Mouse (Mus musculus): ENCODE measurements around the gene Tmx1.

Gene Tmx1

GRCm38 (mm10) chr12:70452726-70453645, at the start of gene Tmx1:
Gene Tmx1, plus strand, starts transcription at chr12:70453095.
- DNase-seq (ENCODE audit: low spot score in 2 of 2), result peak; percentile 97

- DNase-seq (ENCODE audit: low spot score in 2 of 2), result peak; percentile 90 to 94
Measured at GRCm38 (mm10) chr12:70404327-70404726, 48.6 kb upstream of the Tmx1 start.

GRCm38 (mm10) chr12:70408396-70408795, 44.5 kb upstream of the Tmx1 start:
- no peak for DNase-seq (ENCODE audit: low spot score in 2 of 2)

GRCm38 (mm10) chr12:70409600-70409999, 43.3 kb upstream of the Tmx1 start:
- no peak for DNase-seq (ENCODE audit: low spot score in 2 of 2)

- DNase-seq (ENCODE audit: low spot score in 2 of 2), result no peak
Measured at GRCm38 (mm10) chr12:70420216-70420615, 32.7 kb upstream of the Tmx1 start.

GRCm38 (mm10) chr12:70421028-70421427, 31.9 kb upstream of the Tmx1 start:
- no peak for DNase-seq (ENCODE audit: low spot score in 2 of 2)

- no peak for DNase-seq (ENCODE audit: low spot score in 2 of 2)
Measured at GRCm38 (mm10) chr12:70422322-70423118, 30.4 kb upstream of the Tmx1 start.

- no peak for DNase-seq (ENCODE audit: low spot score in 2 of 2)
Measured at GRCm38 (mm10) chr12:70427885-70428284, 25.0 kb upstream of the Tmx1 start.

- no peak for DNase-seq (ENCODE audit: low spot score in 2 of 2)
Measured at GRCm38 (mm10) chr12:70429637-70430036, 23.3 kb upstream of the Tmx1 start.

GRCm38 (mm10) chr12:70430307-70430950, 22.5 kb upstream of the Tmx1 start:
- DNase-seq (ENCODE audit: low spot score in 2 of 2), result peak; percentile 51 to 74

GRCm38 (mm10) chr12:70431428-70431827, 21.5 kb upstream of the Tmx1 start:
- DNase-seq (ENCODE audit: low spot score in 2 of 2), result peak; percentile 30 to 41

- no peak for DNase-seq (ENCODE audit: low spot score in 2 of 2)
Measured at GRCm38 (mm10) chr12:70449961-70450360, 2.9 kb upstream of the Tmx1 start.

- no peak for DNase-seq (ENCODE audit: low spot score in 2 of 2)
Measured at GRCm38 (mm10) chr12:70451533-70451932, 1.4 kb upstream of the Tmx1 start.

- DNase-seq (ENCODE audit: low spot score in 2 of 2), result no peak
Measured at GRCm38 (mm10) chr12:70452143-70452542, 752 bp upstream of the Tmx1 start.

- DNase-seq (ENCODE audit: low spot score in 2 of 2), result no peak
Measured at GRCm38 (mm10) chr12:70455226-70455625, 2.3 kb downstream of the Tmx1 start.

GRCm38 (mm10) chr12:70459546-70459945, 6.7 kb downstream of the Tmx1 start:
- no peak for DNase-seq (ENCODE audit: low spot score in 2 of 2)

- no peak for DNase-seq (ENCODE audit: low spot score in 2 of 2)
Measured at GRCm38 (mm10) chr12:70464016-70464415, 11.1 kb downstream of the Tmx1 start.

- DNase-seq (ENCODE audit: low spot score in 2 of 2), result no peak
Measured at GRCm38 (mm10) chr12:70475336-70475735, 22.4 kb downstream of the Tmx1 start.

- no peak for DNase-seq (ENCODE audit: low spot score in 2 of 2)
Measured at GRCm38 (mm10) chr12:70476884-70477576, 24.1 kb downstream of the Tmx1 start.

- DNase-seq (ENCODE audit: low spot score in 2 of 2), result peak in 1 of 2 experiments; percentile 49
Measured at GRCm38 (mm10) chr12:70477593-70478287, 24.8 kb downstream of the Tmx1 start.

GRCm38 (mm10) chr12:70485956-70486355, 33.1 kb downstream of the Tmx1 start:
- DNase-seq (ENCODE audit: low spot score in 2 of 2), result no peak
